Mouse (Mus musculus) megakaryocyte, embryonic 14.5 days (primary cell): ENCODE measurements around the gene Olfr520.

ENCODE experiments used
- FLI1 ChIP-seq: IDR thresholded peaks from 2 replicates; pipeline ENCODE4 v1.6.1; 2012; ENCODE audit warnings: low read length, inconsistent platforms, mixed read lengths
- GATA1 ChIP-seq: IDR thresholded peaks from 3 replicates; pipeline ENCODE4 v1.6.1; 2012; ENCODE audit warnings: mixed read lengths, low read length, inconsistent platforms, borderline replicate concordance

DNA sequence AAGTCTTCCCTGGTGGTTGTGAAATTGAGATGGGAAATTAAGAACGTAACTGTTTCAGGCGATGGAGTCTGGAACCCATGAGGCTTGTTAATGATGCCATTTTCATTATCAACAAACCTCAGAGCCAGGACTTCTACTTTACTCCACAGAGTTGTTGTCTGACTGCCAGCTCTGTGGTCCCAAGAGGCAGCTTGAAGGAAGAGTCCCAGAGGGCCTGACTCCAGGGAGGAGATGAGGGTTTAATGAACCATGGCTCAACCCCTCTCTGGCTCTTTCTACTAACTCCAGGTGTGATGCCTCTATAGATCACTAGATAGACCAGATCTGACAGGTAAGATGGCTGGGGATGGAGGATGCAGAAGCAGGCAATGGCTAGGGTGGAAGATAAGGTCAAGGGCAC is at the start of gene Olfr520:
- TF ChIP-seq GATA1: no peak
- TF ChIP-seq FLI1: no peak
